Mouse (Mus musculus) effector memory CD4-positive, alpha-beta T cell, adult 5 months (primary cell): ENCODE measurements around the gene Pemt. TPM values are rescaled to one million over a fixed set of nuclear protein-coding genes. Genes with fewer than 3 reads are reported as not detected.

Source experiments
- polyA plus RNA-seq: library from polyadenylated mRNA; unstranded; fragments of 100-300 nt; shearing (Covaris generic); gene quantifications from one replicate; pipeline ENCODE4 v1.2.1, GENCODE M21; 2017

The Pemt gene
- 2.7 TPM for polyA plus RNA-seq

GRCm38 (mm10) chr11:60046058-60046735 is at the start of gene Pemt:
Pemt (minus strand) TSS chr11:60046489.

GRCm38 (mm10) chr11:59964818-59965217 is 81.5 kb downstream of the Pemt start, which contains the start of gene Rasd1:
Rasd1 (minus strand) TSS chr11:59964944.

GRCm38 (mm10) chr11:59947752-59948400 is 98.4 kb downstream of the Pemt start, which contains the start of gene Med9:
Med9 (plus strand) TSS chr11:59948206.

Other genes with a start within 250 kb of the Pemt start
- gene Flcn, start 236.5 kb downstream of the Pemt start, polyA plus RNA-seq: 60.2 TPM
- gene Nt5m, start 207.0 kb downstream of the Pemt start, polyA plus RNA-seq: 9.6 TPM
- gene Cops3, start 206.7 kb downstream of the Pemt start, polyA plus RNA-seq: 81.7 TPM
- gene Med9, start 98.3 kb downstream of the Pemt start, polyA plus RNA-seq: 5.0 TPM
- gene Rasd1, start 81.5 kb downstream of the Pemt start, polyA plus RNA-seq: 0.39 TPM
- gene Rai1, start 58.5 kb upstream of the Pemt start, polyA plus RNA-seq: 16.9 TPM
- gene Srebf1, start 176.1 kb upstream of the Pemt start, polyA plus RNA-seq: 52.8 TPM